Mouse (Mus musculus) lung, embryonic 15.5 days (tissue): Measurements from ENCODE around the gene Gpr84. TPM values are rescaled to one million over a fixed set of nuclear protein-coding genes. Genes with fewer than 3 reads are reported as not detected.

Experiments
- ATAC-seq: fragments of 200-750 bp; cut with Nextera tagmentation; 2 replicates; pipeline ENCODE4 v1.8.0; 2017; ENCODE audit warnings: moderate number of reproducible peaks, borderline replicate concordance; ENCODE audit not compliant: low FRiP score, low TSS enrichment; ENCODE audit errors: extremely low read depth
- H3K27ac ChIP-seq: fragments of 300-500 bp; sonication (generic); 2 replicates; pipeline ENCODE4 v1.5.1; 2015; ENCODE audit warnings: moderate library complexity, mild to moderate bottlenecking, inconsistent platforms
- H3K27me3 ChIP-seq: fragments of 300-500 bp; sonication (generic); 2 replicates; pipeline ENCODE4 v1.6.1; 2015; ENCODE audit warnings: inconsistent platforms
- H3K36me3 ChIP-seq: fragments of 300-500 bp; sonication (generic); 2 replicates; pipeline ENCODE4 v1.6.1; 2015; ENCODE audit warnings: inconsistent platforms
- H3K4me1 ChIP-seq: fragments of 300-500 bp; sonication (generic); 2 replicates; pipeline ENCODE4 v1.6.1; 2015; ENCODE audit warnings: inconsistent platforms
- H3K4me2 ChIP-seq: fragments of 300-500 bp; sonication (generic); 2 replicates; pipeline ENCODE4 v1.6.1; 2015; ENCODE audit warnings: inconsistent platforms, mild to moderate bottlenecking, moderate library complexity
- H3K4me3 ChIP-seq: fragments of 300-500 bp; sonication (generic); 2 replicates; pipeline ENCODE4 v1.5.1; 2015; ENCODE audit warnings: mild to moderate bottlenecking, inconsistent platforms
- H3K9ac ChIP-seq: fragments of 300-500 bp; sonication (generic); 2 replicates; pipeline ENCODE4 v1.6.1; 2015; ENCODE audit warnings: inconsistent platforms
- H3K9me3 ChIP-seq: fragments of 300-500 bp; sonication (generic); 2 replicates; pipeline ENCODE4 v1.6.1; 2016; ENCODE audit warnings: inconsistent platforms
- WGBS: fragments of 180-500 bp; shearing (Covaris S2); methylation state at CpG from one replicate; pipeline ENCODE4 v1.1.7; 2015; 5-methylcytosine and 5-hydroxymethylcytosine counted together
- polyA plus RNA-seq: library from polyadenylated mRNA; unstranded; fragments of >200 nt; fragmentation: Nextera tagmentation; extraction: Ambion mirVana; gene quantifications from 2 replicates; pipeline ENCODE4 v1.2.1, GENCODE M21; 2015

The Gpr84 gene
- polyA plus RNA-seq, 1 experiment from 2014 or later: 0.36 TPM

GRCm38 (mm10) chr15:103294649-103295048 is 15.8 kb downstream of the Gpr84 start:
- no peak for ATAC-seq
- WGBS: 85% methylated on average over 2 of the region's 2 CpGs
- Histone ChIP-seq H3K4me1 (peaks cover 37% of the 10 kb centered on the region), H3K36me3 (peaks cover 46% of the 10 kb centered on the region), H3K27ac (no peak overlapping the region), H3K4me2 (no peak overlapping the region), H3K27me3 (no peaks in the 10 kb centered on the region), H3K9me3 (no peaks in the 10 kb centered on the region), H3K4me3 (no peak overlapping the region), H3K9ac (no peak overlapping the region)

- no peak overlapping the region for H3K4me2 ChIP-seq
- ATAC-seq: no peak
- WGBS: 99% methylated on average over 2 of the region's 2 CpGs
Observed at GRCm38 (mm10) chr15:103293375-103293774, 17.0 kb downstream of the Gpr84 start.

GRCm38 (mm10) chr15:103292673-103293345 is 17.6 kb downstream of the Gpr84 start:
- peaks cover 50% of the 10 kb centered on the region for H3K36me3 ChIP-seq
- no peak overlapping the region for H3K27ac ChIP-seq
- H3K9me3 ChIP-seq: no peaks in the 10 kb centered on the region
- peaks cover 23% of the 10 kb centered on the region for H3K4me1 ChIP-seq
- no peak overlapping the region for H3K4me2 ChIP-seq
- no peak overlapping the region for H3K9ac ChIP-seq
- no peak overlapping the region for H3K4me3 ChIP-seq
- 90% methylated on average over 4 of the region's 4 CpGs for WGBS
- no peaks in the 10 kb centered on the region for H3K27me3 ChIP-seq
- no peak for ATAC-seq

More at GRCm38 (mm10) chr15:103293375-103293774, 17.0 kb downstream of the Gpr84 start:
- Histone ChIP-seq H3K4me1 (peaks cover 28% of the 10 kb centered on the region), H3K9me3 (no peaks in the 10 kb centered on the region), H3K4me3 (no peak overlapping the region), H3K27me3 (no peaks in the 10 kb centered on the region), H3K27ac (no peak overlapping the region), H3K9ac (no peak overlapping the region), H3K36me3 (peaks cover 50% of the 10 kb centered on the region)

GRCm38 (mm10) chr15:103290843-103291242 is 19.6 kb downstream of the Gpr84 start:
- H3K27ac ChIP-seq: no peak overlapping the region

GRCm38 (mm10) chr15:103290417-103290816 is 20.0 kb downstream of the Gpr84 start:
- H3K27ac ChIP-seq: no peak overlapping the region

More at GRCm38 (mm10) chr15:103290843-103291242, 19.6 kb downstream of the Gpr84 start:
- no peak overlapping the region for H3K4me3 ChIP-seq
- no peaks in the 10 kb centered on the region for H3K27me3 ChIP-seq
- peaks cover 13% of the 10 kb centered on the region for H3K4me1 ChIP-seq
- 87% methylated on average over 9 of the region's 9 CpGs for WGBS
- H3K4me2 ChIP-seq: no peak overlapping the region
- no peaks in the 10 kb centered on the region for H3K9me3 ChIP-seq
- peaks cover 47% of the 10 kb centered on the region for H3K36me3 ChIP-seq
- no peak overlapping the region for H3K9ac ChIP-seq
- ATAC-seq: no peak

GRCm38 (mm10) chr15:103289600-103289999 is 20.8 kb downstream of the Gpr84 start:
- peaks cover 44% of the 10 kb centered on the region for H3K36me3 ChIP-seq
- H3K27ac ChIP-seq: no peak overlapping the region
- no peak overlapping the region for H3K4me2 ChIP-seq
- 57% methylated on average over 5 of the region's 5 CpGs for WGBS
- H3K27me3 ChIP-seq: no peaks in the 10 kb centered on the region
- ATAC-seq: no peak
- peaks cover 16% of the 10 kb centered on the region for H3K4me1 ChIP-seq
- H3K9ac ChIP-seq: no peak overlapping the region
- H3K4me3 ChIP-seq: no peak overlapping the region
- no peaks in the 10 kb centered on the region for H3K9me3 ChIP-seq

More at GRCm38 (mm10) chr15:103290417-103290816, 20.0 kb downstream of the Gpr84 start:
- ATAC-seq: no peak
- Histone ChIP-seq H3K36me3 (peaks cover 47% of the 10 kb centered on the region), H3K4me2 (no peak overlapping the region), H3K27me3 (no peaks in the 10 kb centered on the region), H3K4me1 (peaks cover 13% of the 10 kb centered on the region), H3K4me3 (no peak overlapping the region), H3K9ac (no peak overlapping the region), H3K9me3 (no peaks in the 10 kb centered on the region)
- WGBS: 83% methylated on average over 5 of the region's 6 CpGs

- ATAC-seq: no peak
- Histone ChIP-seq H3K27ac (peak overlapping the region; percentile 51), H3K4me1 (peaks cover 18% of the 10 kb centered on the region), H3K9me3 (no peaks in the 10 kb centered on the region), H3K36me3 (peaks cover 13% of the 10 kb centered on the region), H3K4me2 (no peak overlapping the region), H3K9ac (no peak overlapping the region), H3K27me3 (no peaks in the 10 kb centered on the region), H3K4me3 (no peak overlapping the region)
- WGBS: 30% methylated on average over 1 of the region's 1 CpGs
Observed at GRCm38 (mm10) chr15:103285778-103286417, 24.5 kb downstream of the Gpr84 start.

- WGBS: 34% methylated on average over 2 of the region's 2 CpGs
Observed at GRCm38 (mm10) chr15:103284647-103285046, 25.8 kb downstream of the Gpr84 start.

GRCm38 (mm10) chr15:103284066-103284465 is 26.3 kb downstream of the Gpr84 start:
- H3K27ac ChIP-seq: no peak overlapping the region
- no peak overlapping the region for H3K4me2 ChIP-seq
- H3K4me1 ChIP-seq: peaks cover 18% of the 10 kb centered on the region
- H3K9ac ChIP-seq: no peak overlapping the region
- 65% methylated on average over 3 of the region's 3 CpGs for WGBS
- no peak overlapping the region for H3K4me3 ChIP-seq
- ATAC-seq: no peak
- peaks cover 4% of the 10 kb centered on the region; the same call in 1 of the 2 replicates for H3K36me3 ChIP-seq
- no peaks in the 10 kb centered on the region for H3K9me3 ChIP-seq
- H3K27me3 ChIP-seq: no peaks in the 10 kb centered on the region

More at GRCm38 (mm10) chr15:103284647-103285046, 25.8 kb downstream of the Gpr84 start:
- Histone ChIP-seq H3K4me3 (no peak overlapping the region), H3K4me2 (no peak overlapping the region), H3K4me1 (peaks cover 18% of the 10 kb centered on the region), H3K27me3 (no peaks in the 10 kb centered on the region), H3K9ac (no peak overlapping the region), H3K27ac (no peak overlapping the region), H3K9me3 (no peaks in the 10 kb centered on the region), H3K36me3 (peaks cover 8% of the 10 kb centered on the region; the same call in 1 of the 2 replicates)
- ATAC-seq: no peak

GRCm38 (mm10) chr15:103281465-103282205 is 28.8 kb downstream of the Gpr84 start:
- Histone ChIP-seq H3K27ac (no peak overlapping the region), H3K36me3 (no peaks in the 10 kb centered on the region; the same call in 1 of the 2 replicates), H3K27me3 (no peaks in the 10 kb centered on the region), H3K9ac (no peak overlapping the region), H3K4me1 (peaks cover 18% of the 10 kb centered on the region), H3K4me2 (no peak overlapping the region), H3K9me3 (no peaks in the 10 kb centered on the region), H3K4me3 (no peak overlapping the region)
- no peak for ATAC-seq
- 93% methylated on average over 3 of the region's 3 CpGs for WGBS

GRCm38 (mm10) chr15:103280817-103281464 is 29.5 kb downstream of the Gpr84 start:
- Histone ChIP-seq H3K36me3 (no peaks in the 10 kb centered on the region; the same call in 1 of the 2 replicates), H3K4me3 (no peak overlapping the region), H3K9me3 (no peaks in the 10 kb centered on the region), H3K9ac (no peak overlapping the region), H3K4me2 (no peak overlapping the region), H3K4me1 (peaks cover 13% of the 10 kb centered on the region), H3K27ac (no peak overlapping the region), H3K27me3 (no peaks in the 10 kb centered on the region)
- ATAC-seq: no peak
- 50% methylated on average over 3 of the region's 3 CpGs for WGBS
